Mouse (Mus musculus) MEL (cell line): Measurements from ENCODE around the gene Cdk14. TPM values are rescaled to one million over a fixed set of nuclear protein-coding genes. Genes with fewer than 3 reads are reported as not detected.

Experiments
- DNase-seq: peaks from one replicate; pipeline ENCODE4 v3.0.0; 2011; ENCODE audit warnings: low read depth, low spot score
- H3K27ac ChIP-seq: 2 replicates; pipeline ENCODE4 v1.5.1; 2012; ENCODE audit warnings: low read depth, mild to moderate bottlenecking, control low read depth, low read length, moderate library complexity; ENCODE audit not compliant: control insufficient read depth
- H3K27me3 ChIP-seq, 2 experiments: fragments of 150-350 bp in 1 of 2; sonication (generic) in 1 of 2; 2 replicates each; pipeline ENCODE4 v1.6.1; 2012; ENCODE audit warnings: low read length in 2 of 2, mild to moderate bottlenecking in 2 of 2, improper control_type of control experiment in 1 of 2, moderate library complexity in 1 of 2; ENCODE audit not compliant: insufficient read depth in 2 of 2, control insufficient read depth in 1 of 2
- H3K36me3 ChIP-seq, 2 experiments: 2 replicates each; pipeline ENCODE4 v1.6.1; 2012 to 2014; ENCODE audit warnings: low read length in 2 of 2, improper control_type of control experiment in 1 of 2, inconsistent platforms in 1 of 2, mild to moderate bottlenecking in 1 of 2; ENCODE audit not compliant: insufficient read depth in 2 of 2, control insufficient read depth in 1 of 2
- H3K4me1 ChIP-seq, 2 experiments: fragments of 150-350 bp in 1 of 2; sonication (generic) in 1 of 2; 2 replicates each; pipeline ENCODE4 v1.6.1; 2012; ENCODE audit warnings: low read length in 2 of 2, improper control_type of control experiment in 1 of 2, mild to moderate bottlenecking in 1 of 2; ENCODE audit not compliant: insufficient read depth in 2 of 2, control insufficient read depth in 1 of 2
- H3K4me3 ChIP-seq, 2 experiments: fragments of 150-350 bp in 1 of 2; sonication (generic) in 1 of 2; 2 replicates each; pipeline ENCODE4 v1.5.1; 2012; ENCODE audit warnings: low read depth in 2 of 2, low read length in 2 of 2, mild to moderate bottlenecking in 2 of 2, moderate library complexity in 2 of 2, control low read depth in 1 of 2, improper control_type of control experiment in 1 of 2; ENCODE audit not compliant: control insufficient read depth in 1 of 2, insufficient read depth in 1 of 2
- H3K79me2 ChIP-seq: 2 replicates; pipeline ENCODE4 v1.6.1; 2012; ENCODE audit warnings: mild to moderate bottlenecking, low read length, moderate library complexity; ENCODE audit not compliant: control insufficient read depth, poor library complexity, insufficient read depth
- H3K9ac ChIP-seq: 2 replicates; pipeline ENCODE4 v1.6.1; 2012; ENCODE audit warnings: low read depth, mild to moderate bottlenecking, control low read depth, low read length, moderate library complexity; ENCODE audit not compliant: control insufficient read depth, poor library complexity, severe bottlenecking
- H3K9me3 ChIP-seq: fragments of 150-350 bp; sonication (generic); replicated peaks from 2 replicates; pipeline ENCODE4 v1.6.1; 2012; ENCODE audit warnings: mild to moderate bottlenecking, low read length, improper control_type of control experiment, moderate library complexity; ENCODE audit not compliant: insufficient read depth
- BHLHE40 ChIP-seq: IDR thresholded peaks from 2 replicates; pipeline ENCODE4 v1.6.1; 2012; ENCODE audit warnings: low read depth, mild to moderate bottlenecking, inconsistent platforms, low read length, improper control_type of control experiment, borderline replicate concordance
- CHD2 ChIP-seq: IDR thresholded peaks from 2 replicates; pipeline ENCODE4 v1.6.1; 2011; ENCODE audit warnings: low read length, improper control_type of control experiment
- CTCF ChIP-seq, 3 experiments: IDR thresholded peaks in 2 of 3; conservative IDR thresholded peaks in 1 of 3; 2 replicates each; pipeline ENCODE4 v1.5.1; 2011 to 2012; ENCODE audit warnings: low read length in 3 of 3, low read depth in 2 of 3, mild to moderate bottlenecking in 2 of 3, improper control_type of control experiment in 1 of 3, inconsistent platforms in 1 of 3, mixed read lengths in 1 of 3, moderate library complexity in 1 of 3; ENCODE audit not compliant: control insufficient read depth in 1 of 3, insufficient read depth in 1 of 3, poor library complexity in 1 of 3, severe bottlenecking in 1 of 3
- E2F4 ChIP-seq: IDR thresholded peaks from 2 replicates; pipeline ENCODE4 v1.6.1; 2011; ENCODE audit warnings: low read depth, low read length, improper control_type of control experiment, borderline replicate concordance
- ETS1 ChIP-seq: IDR thresholded peaks from 2 replicates; pipeline ENCODE4 v1.6.1; 2012; ENCODE audit warnings: low read depth, mild to moderate bottlenecking, inconsistent platforms, low read length, improper control_type of control experiment, moderate library complexity
- GABPA ChIP-seq: IDR thresholded peaks from 2 replicates; pipeline ENCODE4 v1.6.1; 2012; ENCODE audit warnings: low read depth, mild to moderate bottlenecking, inconsistent platforms, low read length, improper control_type of control experiment, moderate library complexity
- GATA1 ChIP-seq: IDR thresholded peaks from 2 replicates; pipeline ENCODE4 v1.6.1; 2011; ENCODE audit warnings: low read depth, low read length, improper control_type of control experiment
- HCFC1 ChIP-seq: IDR thresholded peaks from 2 replicates; pipeline ENCODE4 v1.6.1; 2012; ENCODE audit warnings: low read depth, mild to moderate bottlenecking, inconsistent platforms, low read length, improper control_type of control experiment, moderate library complexity
- JUND ChIP-seq: IDR thresholded peaks from 2 replicates; pipeline ENCODE4 v1.6.1; 2011; ENCODE audit warnings: low read depth, mild to moderate bottlenecking, improper control_type of control experiment, low read length
- KAT2A ChIP-seq: conservative IDR thresholded peaks from 2 replicates; pipeline ENCODE4 v1.6.1; 2012; ENCODE audit warnings: low read depth, low read length, improper control_type of control experiment, inconsistent platforms
- MAX ChIP-seq: IDR thresholded peaks from 2 replicates; pipeline ENCODE4 v1.6.1; 2011; ENCODE audit warnings: low read length, improper control_type of control experiment
- MAZ ChIP-seq: IDR thresholded peaks from 2 replicates; pipeline ENCODE4 v1.6.1; 2012; ENCODE audit warnings: low read depth, mild to moderate bottlenecking, inconsistent platforms, low read length, improper control_type of control experiment
- NELFE ChIP-seq: IDR thresholded peaks from 2 replicates; pipeline ENCODE4 v1.6.1; 2011; ENCODE audit warnings: low read depth, low read length, improper control_type of control experiment
- POLR2AphosphoS2 ChIP-seq: IDR thresholded peaks from 2 replicates; pipeline ENCODE4 v1.6.1; 2011; ENCODE audit warnings: low read length, improper control_type of control experiment
- RCOR1 ChIP-seq: IDR thresholded peaks from 2 replicates; pipeline ENCODE4 v1.6.1; 2012; ENCODE audit warnings: low read depth, mild to moderate bottlenecking, inconsistent platforms, low read length, improper control_type of control experiment
- SIN3A ChIP-seq: IDR thresholded peaks from 2 replicates; pipeline ENCODE4 v1.6.1; 2012; ENCODE audit warnings: low read length, improper control_type of control experiment, inconsistent platforms
- TBP ChIP-seq: IDR thresholded peaks from 2 replicates; pipeline ENCODE4 v1.8.0; 2011; ENCODE audit warnings: low read depth, low read length, improper control_type of control experiment
- TCF12 ChIP-seq: IDR thresholded peaks from 2 replicates; pipeline ENCODE4 v1.6.1; 2014; ENCODE audit warnings: low read depth, mild to moderate bottlenecking, inconsistent platforms, low read length, improper control_type of control experiment, moderate library complexity
- UBTF ChIP-seq: IDR thresholded peaks from 2 replicates; pipeline ENCODE4 v1.6.1; 2012; ENCODE audit warnings: low read depth, mild to moderate bottlenecking, inconsistent platforms, low read length, improper control_type of control experiment, moderate library complexity, borderline replicate concordance; ENCODE audit not compliant: insufficient read depth
- ZC3H11A ChIP-seq: IDR thresholded peaks from 2 replicates; pipeline ENCODE4 v1.6.1; 2012; ENCODE audit warnings: low read depth, mild to moderate bottlenecking, inconsistent platforms, low read length, improper control_type of control experiment
- ZMIZ1 ChIP-seq: IDR thresholded peaks from 2 replicates; pipeline ENCODE4 v1.6.1; 2012; ENCODE audit warnings: low read depth, mild to moderate bottlenecking, inconsistent platforms, low read length, improper control_type of control experiment, moderate library complexity
- polyA plus RNA-seq, 2 experiments: library from polyadenylated mRNA; stranded (reverse) in 1 of 2; unstranded in 1 of 2; fragments of >175 nt in 1 of 2; fragments of >200 nt in 1 of 2; gene quantifications; 2 replicates each; pipeline versions ENCODE4 v1.2.1 to v1.2.4; 2012; ENCODE audit warnings: low replicate concordance in 2 of 2, low read depth in 1 of 2; ENCODE audit not compliant: insufficient read length in 2 of 2, insufficient read depth in 1 of 2, missing spikeins in 1 of 2
- total RNA-seq: library from RNA; depleted of rRNA; stranded (reverse); fragments of 300-350 nt; gene quantifications from 2 replicates; pipeline ENCODE4 v1.2.3, GENCODE M21; 2012

The Cdk14 gene
- total and polyA plus RNA-seq, 3 experiments, result not detected

- Histone ChIP-seq H3K27ac (no peak overlapping the region), H3K79me2 (no peaks in the 10 kb centered on the region), H3K36me3 (no peaks in the 10 kb centered on the region), H3K4me3 (no peak overlapping the region), H3K9me3 (no peaks in the 10 kb centered on the region), H3K9ac (no peak overlapping the region), H3K4me1 (no peaks in the 10 kb centered on the region), H3K27me3 (no peaks in the 10 kb centered on the region)
- TF ChIP-seq ZMIZ1 (no peak), BHLHE40 (no peak), GABPA (no peak), HCFC1 (no peak), MAZ (no peak), TBP (no peak)
- no peak for DNase-seq
These were observed 52.6 kb downstream of the Cdk14 start for GRCm38 (mm10) chr5:5367550-5367949.

DNA sequence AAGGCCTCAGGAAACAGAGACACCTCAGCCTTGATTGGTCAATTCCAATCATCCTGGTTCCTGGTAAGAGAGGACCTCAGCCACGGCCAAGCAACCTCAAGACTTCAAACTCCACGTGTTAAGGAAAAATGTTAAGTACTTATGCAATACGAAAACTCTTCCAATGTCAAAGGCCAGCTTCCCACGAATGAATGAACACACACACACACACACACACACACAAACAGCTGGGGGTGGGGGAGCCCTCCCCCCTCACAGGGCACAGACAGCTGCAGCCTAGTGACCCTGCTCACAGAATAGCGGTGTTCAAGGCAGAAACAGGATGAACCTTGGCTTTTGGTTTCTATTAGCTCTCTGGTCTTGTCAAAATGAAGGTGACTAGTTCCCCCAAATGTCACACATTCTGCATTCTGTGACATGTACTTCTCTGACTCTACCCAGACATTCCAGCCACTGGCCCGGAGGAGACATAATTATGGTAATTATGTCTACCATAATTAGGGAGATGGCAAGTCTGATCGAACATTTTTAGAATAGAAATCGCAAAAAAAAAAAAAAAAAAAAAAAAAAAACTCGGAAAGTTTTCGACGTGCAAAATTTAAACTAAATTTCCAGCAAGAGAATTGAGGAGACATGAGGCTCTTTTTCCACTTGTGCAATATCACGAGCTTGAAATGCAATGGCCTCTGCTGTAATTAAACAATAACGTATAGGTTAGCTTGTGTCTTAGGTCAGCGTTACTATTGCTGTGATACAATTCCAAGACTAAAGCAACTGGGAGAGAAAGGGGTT lies 54.6 kb downstream of the Cdk14 start:
- no peaks in the 10 kb centered on the region for H3K4me1 ChIP-seq
- H3K36me3 ChIP-seq, result no peaks in the 10 kb centered on the region
- no peak for DNase-seq
- no peak overlapping the region for H3K27ac ChIP-seq
- H3K9me3 ChIP-seq, result no peaks in the 10 kb centered on the region
- H3K9ac ChIP-seq, result no peak overlapping the region
- no peak for TF ChIP-seq MAX
- TF ChIP-seq JUND, result no peak
- no peak for TF ChIP-seq CTCF (IDR thresholded peaks at IDR 0.05 in 2 of 3, conservative IDR thresholded peaks at IDR 0.05 in 1 of 3; ENCODE audit: control insufficient read depth in 1 of 3, insufficient read depth in 1 of 3, low read depth in 2 of 3, low read length in 3 of 3, poor library complexity in 1 of 3, severe bottlenecking in 1 of 3)
- no peak for TF ChIP-seq E2F4
- no peak for TF ChIP-seq NELFE
- TF ChIP-seq ZC3H11A, result no peak
- TF ChIP-seq RCOR1, result no peak
- no peak for TF ChIP-seq BHLHE40
- no peak for TF ChIP-seq SIN3A
- no peak for TF ChIP-seq KAT2A
- no peak for TF ChIP-seq CHD2
- no peak for TF ChIP-seq HCFC1
- no peak for TF ChIP-seq ETS1
- TF ChIP-seq GATA1, result no peak
- TF ChIP-seq TCF12, result no peak
- TF ChIP-seq POLR2AphosphoS2, result no peak
- TF ChIP-seq TBP, result no peak
- no peak for TF ChIP-seq UBTF
- TF ChIP-seq, all 39 proteins: peak for 0
- Histone ChIP-seq H3K27me3 (no peaks in the 10 kb centered on the region), H3K4me3 (no peak overlapping the region), H3K79me2 (no peaks in the 10 kb centered on the region)
